Mouse (Mus musculus) stomach, postnatal 0 days (tissue): ENCODE data around the gene Gtf2i.

Experiments used
- CTCF ChIP-seq: IDR thresholded peaks from 2 replicates; pipeline ENCODE4 v1.5.1; 2016; ENCODE audit warnings: antibody characterized with exemption, low read depth, mild to moderate bottlenecking, moderate library complexity
- EP300 ChIP-seq: optimal IDR thresholded peaks from 2 replicates; pipeline ENCODE3; 2016; ENCODE audit warnings: antibody characterized with exemption

DNA sequence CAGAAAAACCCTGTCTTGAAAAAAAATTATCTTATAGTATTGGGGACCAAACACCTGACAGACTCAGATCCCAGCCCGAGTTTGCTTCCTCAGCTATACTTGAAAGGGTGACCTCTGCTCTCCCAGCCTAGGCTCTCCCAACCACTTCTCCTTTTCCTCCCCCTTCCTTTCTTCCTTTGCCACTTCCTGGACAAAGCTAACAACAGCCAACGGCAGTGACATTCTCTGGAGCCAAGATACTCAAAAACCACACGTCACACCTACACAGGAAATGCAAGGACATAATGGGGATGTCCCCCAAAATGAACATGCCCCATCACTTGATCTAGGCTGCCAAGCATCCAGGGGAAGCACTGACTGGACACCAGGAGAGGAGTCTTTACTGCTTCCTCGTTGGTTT lies 56.2 kb downstream of the Gtf2i start:
- TF ChIP-seq EP300 (no peak), CTCF (no peak)
